Mouse (Mus musculus) liver, adult (tissue): ENCODE measurements around the gene Pde10a.

ENCODE experiments used
- GATA4 ChIP-seq: IDR thresholded peaks from 2 replicates; pipeline ENCODE4 v1.6.1; 2014; ENCODE audit warnings: mild to moderate bottlenecking, low read length; ENCODE audit not compliant: insufficient replicate concordance

The Pde10a gene

GRCm38 (mm10) chr17:8781576-8781975 is 256.4 kb downstream of the Pde10a start:
- no peak for TF ChIP-seq GATA4

- no peak for TF ChIP-seq GATA4
These were observed 260.7 kb downstream of the Pde10a start for GRCm38 (mm10) chr17:8785908-8786307.

GRCm38 (mm10) chr17:8786484-8786883 is 261.3 kb downstream of the Pde10a start:
- no peak for TF ChIP-seq GATA4

- TF ChIP-seq GATA4: no peak
These were observed 262.6 kb downstream of the Pde10a start for GRCm38 (mm10) chr17:8787762-8788161.

- no peak for TF ChIP-seq GATA4
These were observed 266.4 kb downstream of the Pde10a start for GRCm38 (mm10) chr17:8791561-8791960.

GRCm38 (mm10) chr17:8792611-8793010 is 267.4 kb downstream of the Pde10a start:
- no peak for TF ChIP-seq GATA4

GRCm38 (mm10) chr17:8797624-8798023 is 272.5 kb downstream of the Pde10a start:
- no peak for TF ChIP-seq GATA4

- TF ChIP-seq GATA4: no peak
These were observed 273.5 kb downstream of the Pde10a start for GRCm38 (mm10) chr17:8798531-8799295.

GRCm38 (mm10) chr17:8799296-8799731 is 274.1 kb downstream of the Pde10a start:
- TF ChIP-seq GATA4: no peak

- no peak for TF ChIP-seq GATA4
These were observed 274.8 kb downstream of the Pde10a start for GRCm38 (mm10) chr17:8799914-8800420.

- no peak for TF ChIP-seq GATA4
These were observed 275.4 kb downstream of the Pde10a start for GRCm38 (mm10) chr17:8800478-8801082.

GRCm38 (mm10) chr17:8801083-8801854 is 276.1 kb downstream of the Pde10a start:
- no peak for TF ChIP-seq GATA4

GRCm38 (mm10) chr17:8801855-8802104 is 276.6 kb downstream of the Pde10a start:
- TF ChIP-seq GATA4: no peak

- no peak for TF ChIP-seq GATA4
These were observed 277.2 kb downstream of the Pde10a start for GRCm38 (mm10) chr17:8802161-8802888.
